Mouse (Mus musculus) adrenal gland, postnatal 14 days (tissue): ENCODE results near the gene Idh3g. TPM values are rescaled to one million over a fixed set of nuclear protein-coding genes. Genes with fewer than 3 reads are reported as not detected.
"Not testable (repeated sequence)": the region's sequence is repeated elsewhere in the genome, so short reads cannot be mapped to it uniquely, and the experiment has no call there.

ENCODE experiments used
- DNase-seq: peaks from one replicate; pipeline ENCODE4 v3.0.0; 2021; ENCODE audit warnings: mixed read lengths
- total RNA-seq: library from RNA; stranded (reverse); gene quantifications from 2 replicates; pipeline ENCODE4 v1.2.3, GENCODE M21; 2021

The Idh3g gene
- total RNA-seq, 1 experiment from 2014 or later: 739 TPM

GRCm38 (mm10) chrX:73756334-73757140 lies 30.2 kb downstream of the Idh3g start, which contains the start of gene Plxnb3:
Plxnb3 (plus strand) TSS chrX:73757090.
- no peak for DNase-seq

GRCm38 (mm10) chrX:73748977-73749376 lies 37.7 kb downstream of the Idh3g start:
- DNase-seq: no peak

- no peak for DNase-seq
Measured at GRCm38 (mm10) chrX:73744774-73745481, 41.8 kb downstream of the Idh3g start.

GRCm38 (mm10) chrX:73739841-73740240 lies 46.9 kb downstream of the Idh3g start:
- DNase-seq: not testable (repeated sequence)

GRCm38 (mm10) chrX:73739151-73739550 lies 47.5 kb downstream of the Idh3g start:
- DNase-seq: no peak

GRCm38 (mm10) chrX:73738155-73738554 lies 48.5 kb downstream of the Idh3g start:
- DNase-seq: no peak

GRCm38 (mm10) chrX:73730908-73731307 lies 55.8 kb downstream of the Idh3g start:
- DNase-seq: no peak

Other genes with a start within 250 kb of the Idh3g start
- gene Dusp9, start 147.5 kb downstream of the Idh3g start, total RNA-seq: 0.30 and 0.74 TPM in 2 replicates
- 6.1 and 8.4 TPM in 2 replicates for gene Pnck, start 126.8 kb downstream of the Idh3g start, total RNA-seq
- gene Slc6a8, start 113.7 kb downstream of the Idh3g start, total RNA-seq: 38.8 and 42.2 TPM in 2 replicates
- 208 and 230 TPM in 2 replicates for gene Bcap31, start 70.7 kb downstream of the Idh3g start, total RNA-seq
- 28.3 and 30.6 TPM in 2 replicates for gene Abcd1, start 70.3 kb downstream of the Idh3g start, total RNA-seq
- 0.96 and 1.3 TPM in 2 replicates for gene Plxnb3, start 29.8 kb downstream of the Idh3g start, total RNA-seq
- gene Srpk3, start 12.5 kb downstream of the Idh3g start, total RNA-seq: 0.82 and 2.6 TPM in 2 replicates
- 148 and 176 TPM in 2 replicates for gene Ssr4, start 131 bp upstream of the Idh3g start, total RNA-seq
- gene Pdzd4, start 38.1 kb upstream of the Idh3g start, total RNA-seq: 4.4 and 4.5 TPM in 2 replicates
- gene Avpr2, start 105.2 kb upstream of the Idh3g start, total RNA-seq: not detected in 2 replicates
- gene L1cam, start 109.2 kb upstream of the Idh3g start, total RNA-seq: 9.3 and 16.0 TPM in 2 replicates
- gene Arhgap4, start 135.0 kb upstream of the Idh3g start, total RNA-seq: 5.0 and 16.7 TPM in 2 replicates
- 86.3 and 103 TPM in 2 replicates for gene Naa10, start 135.0 kb upstream of the Idh3g start, total RNA-seq
- 14.2 and 17.8 TPM in 2 replicates for gene Renbp, start 144.0 kb upstream of the Idh3g start, total RNA-seq
- 57.2 and 57.5 TPM in 2 replicates for gene Hcfc1, start 179.5 kb upstream of the Idh3g start, total RNA-seq
- 101 and 105 TPM in 2 replicates for gene Irak1, start 237.0 kb upstream of the Idh3g start, total RNA-seq